Mouse (Mus musculus) embryonic fibroblast, embryonic 13.5 days (primary cell): ENCODE measurements around the gene Pycr2. TPM values are rescaled to one million over a fixed set of nuclear protein-coding genes. Genes with fewer than 3 reads are reported as not detected.
A peak's percentile ranks its signal among the peaks of the same experiment; 100 is the strongest.
"Not testable (repeated sequence)": the region's sequence is repeated elsewhere in the genome, so short reads cannot be mapped to it uniquely, and the experiment has no call there.

Experiments
- H3K27ac ChIP-seq: 2 replicates; pipeline ENCODE4 v1.5.1; 2012; ENCODE audit warnings: low read length, control low read depth, inconsistent platforms; ENCODE audit not compliant: insufficient read depth
- H3K4me1 ChIP-seq: 2 replicates; pipeline ENCODE4 v1.6.1; 2011; ENCODE audit warnings: low read length; ENCODE audit not compliant: control insufficient read depth, insufficient read depth
- H3K4me3 ChIP-seq: 2 replicates; pipeline ENCODE4 v1.5.1; 2011; ENCODE audit warnings: mild to moderate bottlenecking, control low read depth, low read length; ENCODE audit not compliant: insufficient read depth
- CTCF ChIP-seq: IDR thresholded peaks from 2 replicates; pipeline ENCODE4 v1.5.1; 2011; ENCODE audit warnings: mild to moderate bottlenecking, control low read depth, low read length, moderate library complexity, borderline replicate concordance; ENCODE audit not compliant: insufficient read depth
- POLR2A ChIP-seq: IDR thresholded peaks from 2 replicates; pipeline ENCODE4 v1.6.1; 2011; ENCODE audit warnings: low read depth, mild to moderate bottlenecking, control low read depth, low read length, moderate library complexity
- polyA plus RNA-seq: library from polyadenylated mRNA; stranded (reverse); fragments of >200 nt; gene quantifications from 2 replicates; pipeline ENCODE4 v1.2.4, GENCODE M21; 2011; ENCODE audit warnings: low read depth; ENCODE audit not compliant: missing spikeins, insufficient read length

Pycr2 gene
- polyA plus RNA-seq, 1 experiment: 21.2 TPM

DNA sequence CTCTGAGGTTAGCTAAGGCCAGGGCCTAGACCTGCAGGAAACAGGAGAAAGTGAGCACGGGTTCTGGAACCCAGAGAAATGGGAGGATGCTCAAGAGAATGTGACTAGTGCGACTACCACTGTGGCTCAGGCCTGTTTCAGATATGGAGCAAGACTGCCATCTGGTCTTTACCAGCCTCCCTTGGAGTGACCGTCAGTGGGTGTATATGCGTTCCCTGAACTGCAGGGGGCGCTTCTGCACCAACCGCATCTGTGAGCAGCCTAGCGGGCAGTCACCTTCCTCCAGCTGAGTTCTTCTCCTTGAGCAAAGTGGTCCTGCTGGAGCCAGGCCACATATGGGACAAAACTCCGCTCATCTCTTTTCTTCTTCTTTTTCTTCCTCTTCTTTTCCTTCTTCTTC lies 15.6 kb downstream of the Pycr2 start:
- TF ChIP-seq POLR2A: no peak
- 0 out of 2 replicates have a peak, but pooled peaks have one; percentile 40 for TF ChIP-seq CTCF
- Histone ChIP-seq H3K4me1 (no peaks in the 10 kb centered on the region), H3K27ac (no peak overlapping the region), H3K4me3 (no peak overlapping the region)

DNA sequence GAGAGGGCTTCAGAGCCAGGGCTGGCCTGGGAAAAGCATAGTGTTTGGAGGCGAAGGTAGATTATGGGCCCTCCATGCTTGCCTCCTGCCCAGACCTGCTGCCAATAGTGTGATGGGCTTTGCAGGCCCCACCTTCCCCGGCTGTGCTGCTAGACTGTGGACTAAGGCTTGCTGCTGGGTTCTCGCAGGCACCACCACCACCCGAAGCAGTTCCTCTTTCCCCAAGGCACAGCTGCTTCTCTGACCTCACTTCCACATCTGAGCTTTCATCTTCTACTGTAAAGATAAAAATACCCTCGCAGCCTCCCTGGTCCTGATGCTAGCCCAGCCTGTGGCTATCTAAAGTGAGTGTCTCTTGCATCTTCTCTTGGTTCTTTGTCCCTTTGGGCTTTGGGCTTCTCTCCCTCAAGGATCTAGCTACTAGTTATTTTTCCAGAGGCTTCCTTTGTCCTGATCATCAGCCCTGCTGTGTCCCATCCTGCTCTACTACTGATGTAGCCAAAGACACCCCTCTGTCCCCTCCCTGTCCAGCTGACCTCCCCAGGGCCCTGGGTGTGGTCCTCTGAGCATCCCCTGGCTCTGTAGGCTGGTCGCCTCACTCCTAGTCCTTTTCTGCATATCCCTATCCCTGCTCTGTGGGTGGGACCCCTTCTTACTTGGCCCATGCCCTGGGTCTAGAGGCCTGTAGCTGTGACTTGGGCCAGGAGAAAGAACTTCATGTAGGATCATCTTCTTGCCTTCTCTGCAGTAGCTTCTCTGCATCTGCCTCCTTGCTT lies 18.4 kb downstream of the Pycr2 start:
- TF ChIP-seq CTCF (no peak), POLR2A (no peak)
- no peak overlapping the region for H3K27ac ChIP-seq

DNA sequence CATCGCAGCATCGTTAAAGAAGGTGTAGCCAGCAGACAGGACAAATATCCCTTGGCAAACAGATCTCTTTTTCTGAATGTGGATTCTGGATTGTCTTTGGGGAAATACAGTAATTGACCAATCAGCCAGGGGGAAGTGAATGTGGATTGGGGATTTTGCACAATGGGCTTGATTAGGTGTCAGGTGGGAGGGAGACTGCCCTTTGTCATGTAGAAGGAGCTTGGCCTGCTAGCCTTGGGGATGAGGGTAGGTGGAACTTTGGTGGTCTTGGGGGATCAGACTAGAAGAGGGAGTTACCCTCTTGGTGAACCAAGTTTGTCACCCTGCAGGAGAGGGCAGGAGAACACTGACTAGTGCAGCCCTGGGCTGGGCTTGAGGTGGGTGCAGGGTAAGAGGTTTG lies 20.6 kb downstream of the Pycr2 start:
- H3K4me1 ChIP-seq: no peaks in the 10 kb centered on the region
- H3K27ac ChIP-seq: no peak overlapping the region
- TF ChIP-seq CTCF (no peak), POLR2A (no peak)
- H3K4me3 ChIP-seq: no peak overlapping the region

More for the DNA sequence above, 18.4 kb downstream of the Pycr2 start:
- no peak overlapping the region for H3K4me3 ChIP-seq
- H3K4me1 ChIP-seq: no peaks in the 10 kb centered on the region

DNA sequence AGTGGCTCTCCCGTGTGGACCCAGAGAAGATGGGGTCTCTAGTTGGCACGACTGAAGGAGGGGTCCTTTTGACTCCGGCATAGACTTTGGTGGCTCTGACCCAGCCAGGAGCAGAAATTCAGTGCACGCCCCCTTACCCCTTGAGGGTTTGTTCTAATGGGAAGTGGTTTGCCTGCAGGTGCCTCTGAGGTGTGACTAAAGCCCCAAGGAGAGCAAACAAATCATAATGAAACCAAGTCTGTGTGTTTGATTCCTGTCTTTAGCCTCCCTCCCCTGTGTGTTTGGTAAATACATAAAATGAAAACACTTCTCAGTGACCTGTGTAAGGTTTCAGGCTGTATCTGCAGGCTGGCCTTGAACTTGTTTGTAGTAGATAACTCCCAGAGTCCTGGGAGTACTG lies 22.2 kb downstream of the Pycr2 start:
- Histone ChIP-seq H3K27ac (no peak overlapping the region), H3K4me1 (peaks cover 5% of the 10 kb centered on the region; the same call in 1 of the 2 replicates), H3K4me3 (no peak overlapping the region)
- no peak for TF ChIP-seq CTCF
- TF ChIP-seq POLR2A: no peak

DNA sequence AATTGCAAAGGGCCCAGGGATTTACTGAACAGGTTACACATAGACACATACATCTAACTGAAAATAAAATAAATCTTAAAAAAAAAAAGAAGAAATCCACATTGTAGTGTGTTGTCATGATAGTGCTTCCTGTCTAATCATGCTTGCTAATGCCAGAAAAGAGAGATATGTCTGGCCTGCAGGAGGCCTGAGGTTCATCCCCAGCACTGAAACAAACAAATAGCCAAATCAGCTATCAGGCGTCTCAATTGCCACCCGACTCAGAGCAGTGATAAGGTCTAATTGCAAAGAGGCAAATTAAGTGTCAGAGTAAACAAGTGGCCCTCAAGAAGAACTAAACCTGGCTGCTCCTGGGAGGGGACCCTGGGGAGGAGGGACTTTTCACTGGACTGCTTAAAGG lies 25.5 kb downstream of the Pycr2 start:
- Histone ChIP-seq H3K4me3 (no peak overlapping the region), H3K27ac (no peak overlapping the region), H3K4me1 (peaks cover 9% of the 10 kb centered on the region; the same call in 1 of the 2 replicates)
- no peak for TF ChIP-seq CTCF
- no peak for TF ChIP-seq POLR2A

DNA sequence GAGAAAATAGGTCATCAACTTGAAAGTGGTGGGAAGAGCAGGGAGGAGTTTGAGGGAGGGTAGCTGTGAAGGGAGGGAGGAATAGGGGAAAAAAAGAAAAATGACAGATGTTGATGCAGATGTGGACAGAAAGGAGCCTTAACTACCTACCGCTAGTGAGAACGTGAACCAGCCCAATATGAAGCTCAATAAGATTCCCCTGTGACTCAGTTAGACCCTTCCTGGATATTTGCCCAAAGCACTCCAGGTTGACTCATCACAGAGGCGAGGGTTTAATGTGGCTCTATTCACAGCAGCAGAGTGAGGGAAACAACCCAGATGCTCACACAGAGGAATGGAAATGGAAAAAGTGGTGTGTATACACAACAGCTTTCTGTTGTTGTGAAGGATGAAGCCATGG lies 27.0 kb downstream of the Pycr2 start:
- H3K4me1 ChIP-seq: peaks cover 9% of the 10 kb centered on the region; the same call in 1 of the 2 replicates
- H3K4me3 ChIP-seq: no peak overlapping the region
- no peak overlapping the region for H3K27ac ChIP-seq
- TF ChIP-seq POLR2A (no peak), CTCF (no peak)

DNA sequence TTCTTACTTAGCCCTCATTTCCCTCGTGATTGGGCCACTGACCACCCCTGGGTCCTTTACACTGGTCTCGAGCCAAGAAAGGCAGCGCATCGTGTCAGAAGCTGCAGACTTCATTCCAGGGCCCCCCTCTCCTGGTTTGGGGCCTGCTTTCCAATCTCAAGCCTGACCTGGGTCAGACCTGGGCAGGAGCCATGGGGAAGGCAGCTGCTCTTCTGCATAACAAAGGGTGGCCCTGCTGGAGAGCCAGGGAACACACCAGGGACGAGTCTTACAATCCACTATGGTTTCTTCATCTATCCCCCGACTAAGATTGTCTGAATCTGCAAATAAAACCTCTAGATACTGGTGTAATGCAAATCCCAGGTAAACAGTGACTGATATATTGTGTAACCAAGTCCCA lies 29.6 kb downstream of the Pycr2 start:
- no peak for TF ChIP-seq CTCF
- TF ChIP-seq POLR2A: no peak
- peaks cover 9% of the 10 kb centered on the region; the same call in 1 of the 2 replicates for H3K4me1 ChIP-seq
- no peak overlapping the region for H3K27ac ChIP-seq
- H3K4me3 ChIP-seq: no peak overlapping the region

DNA sequence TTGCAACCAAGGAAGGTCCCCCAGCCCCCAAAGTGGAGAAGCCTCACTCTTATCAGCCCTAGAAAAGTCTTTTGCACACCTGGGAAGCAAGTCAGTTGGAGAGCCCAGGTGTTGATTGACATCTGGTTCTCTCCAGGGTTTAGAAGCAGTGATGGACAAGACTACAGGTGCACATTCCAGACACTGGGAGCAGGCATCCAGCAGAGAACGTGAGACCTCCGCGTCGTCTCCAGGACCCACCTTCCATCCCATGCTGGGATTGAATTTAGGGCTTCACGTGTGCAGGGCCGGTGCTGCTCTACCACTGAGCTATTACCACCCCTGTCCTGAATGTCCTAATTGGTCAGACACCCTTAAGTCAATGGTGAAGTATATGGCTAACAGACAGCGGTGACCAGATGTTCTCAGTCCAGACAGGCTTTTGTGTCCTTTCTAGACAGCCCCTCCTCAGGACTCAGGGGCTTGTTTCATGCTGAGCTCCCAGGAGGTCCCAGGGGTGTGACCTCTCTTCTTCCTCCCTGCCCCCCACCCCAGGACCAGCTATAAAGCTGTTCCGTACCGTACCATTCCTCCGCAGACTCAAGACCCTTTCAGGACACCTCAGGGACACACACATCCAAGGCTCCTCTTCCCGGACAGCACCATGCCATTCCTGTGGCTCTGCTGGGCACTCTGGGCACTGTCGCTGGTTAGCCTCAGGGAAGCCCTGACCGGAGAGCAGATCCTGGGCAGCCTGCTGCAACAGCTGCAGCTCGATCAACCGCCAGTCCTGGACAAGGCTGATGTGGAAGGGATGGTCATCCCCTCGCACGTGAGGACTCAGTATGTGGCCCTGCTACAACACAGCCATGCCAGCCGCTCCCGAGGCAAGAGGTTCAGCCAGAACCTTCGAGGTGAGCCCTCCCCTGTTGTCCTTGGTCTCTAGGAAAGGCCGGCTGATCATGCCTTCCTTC lies 30.6 kb downstream of the Pycr2 start, which contains the start of gene Lefty1:
TSS of gene Lefty1 (plus strand) at position 556 of the 953 bp plus-strand sequence.
- H3K27ac ChIP-seq: no peak within 1 kb of the TSS
- no peak within 1 kb of the TSS for H3K4me3 ChIP-seq
- TF ChIP-seq POLR2A (no peak), CTCF (no peak)

DNA sequence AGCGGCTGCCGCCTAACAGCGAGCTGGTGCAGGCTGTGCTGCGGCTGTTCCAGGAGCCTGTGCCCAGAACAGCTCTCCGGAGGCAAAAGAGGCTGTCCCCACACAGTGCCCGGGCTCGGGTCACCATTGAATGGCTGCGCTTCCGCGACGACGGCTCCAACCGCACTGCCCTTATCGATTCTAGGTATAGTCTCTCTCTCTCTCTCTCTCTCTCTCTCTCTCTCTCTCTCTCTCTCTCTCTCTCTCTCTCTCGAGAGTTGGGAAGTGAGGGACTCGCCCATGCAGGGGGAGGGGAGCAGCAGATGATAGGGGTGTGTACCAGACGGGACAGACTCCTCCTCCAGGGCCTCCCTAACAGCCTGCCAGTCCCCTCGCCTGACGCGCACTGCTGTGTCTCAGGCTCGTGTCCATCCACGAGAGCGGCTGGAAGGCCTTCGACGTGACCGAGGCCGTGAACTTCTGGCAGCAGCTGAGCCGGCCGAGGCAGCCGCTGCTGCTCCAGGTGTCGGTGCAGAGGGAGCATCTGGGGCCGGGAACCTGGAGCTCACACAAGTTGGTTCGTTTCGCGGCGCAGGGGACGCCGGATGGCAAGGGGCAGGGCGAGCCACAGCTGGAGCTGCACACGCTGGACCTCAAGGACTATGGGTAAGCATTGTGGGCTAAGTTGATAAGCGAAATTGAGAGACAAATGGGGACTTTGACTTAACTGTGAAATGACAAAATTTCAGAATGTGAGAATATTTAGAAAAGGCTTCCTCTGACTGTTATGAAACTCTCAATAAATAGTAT lies 32.7 kb downstream of the Pycr2 start:
- not testable (repeated sequence) for H3K4me1 ChIP-seq, H3K27ac ChIP-seq
- 0 out of 2 replicates have a peak overlapping the region, but pooled peaks have one; percentile 6 for H3K4me3 ChIP-seq
- TF ChIP-seq POLR2A: 0 out of 2 replicates have a peak, but pooled peaks have one; percentile 21

More for the DNA sequence above, 30.6 kb downstream of the Pycr2 start, which contains the start of gene Lefty1:
- peaks cover 9% of the 10 kb centered on the region; the same call in 1 of the 2 replicates for H3K4me1 ChIP-seq

DNA sequence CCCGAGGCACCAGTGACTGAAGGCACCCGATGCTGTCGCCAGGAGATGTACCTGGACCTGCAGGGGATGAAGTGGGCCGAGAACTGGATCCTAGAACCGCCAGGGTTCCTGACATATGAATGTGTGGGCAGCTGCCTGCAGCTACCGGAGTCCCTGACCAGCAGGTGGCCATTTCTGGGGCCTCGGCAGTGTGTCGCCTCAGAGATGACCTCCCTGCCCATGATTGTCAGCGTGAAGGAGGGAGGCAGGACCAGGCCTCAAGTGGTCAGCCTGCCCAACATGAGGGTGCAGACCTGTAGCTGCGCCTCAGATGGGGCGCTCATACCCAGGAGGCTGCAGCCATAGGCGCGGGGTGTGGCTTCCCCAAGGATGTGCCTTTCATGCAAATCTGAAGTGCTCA lies 33.5 kb downstream of the Pycr2 start:
- not testable (repeated sequence) for H3K4me3 ChIP-seq, H3K4me1 ChIP-seq, H3K27ac ChIP-seq

DNA sequence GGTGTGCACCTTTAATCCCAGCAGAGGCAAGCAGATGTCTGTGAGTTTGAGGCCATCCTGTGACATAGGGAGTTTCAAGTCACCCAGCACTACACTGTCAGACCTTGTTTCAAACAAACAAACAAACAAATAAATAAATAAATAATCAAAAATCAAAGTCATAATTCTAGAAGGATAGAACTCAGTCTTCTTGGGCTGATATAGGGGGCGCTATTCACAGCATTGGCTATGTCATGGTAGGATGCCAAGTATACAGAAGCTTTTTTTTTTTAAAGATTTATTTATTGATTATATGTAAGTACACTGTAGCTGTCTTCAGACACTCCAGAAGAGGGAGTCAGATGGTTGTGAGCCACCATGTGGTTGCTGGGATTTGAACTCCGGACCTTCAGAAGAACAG lies 34.7 kb downstream of the Pycr2 start:
- not testable (repeated sequence) for H3K27ac ChIP-seq, H3K4me3 ChIP-seq
- H3K4me1 ChIP-seq: peaks cover 10% of the 10 kb centered on the region; the same call in 1 of the 2 replicates
